Mouse (Mus musculus) heart, postnatal 0 days (tissue): ENCODE data around the gene Mmp2. TPM values are rescaled to one million over a fixed set of nuclear protein-coding genes. Genes with fewer than 3 reads are reported as not detected.

ENCODE experiments used
- ATAC-seq: fragments of 200-750 bp; cut with Nextera tagmentation; 2 replicates; pipeline ENCODE4 v1.8.0; 2017; ENCODE audit warnings: low read depth, moderate number of reproducible peaks, moderate library complexity; ENCODE audit not compliant: insufficient read depth
- DNase-seq: peaks from one replicate; pipeline ENCODE4 v3.0.0-alpha.2; 2016; ENCODE audit warnings: low spot score
- H3K27ac ChIP-seq: fragments of 300-500 bp; sonication (generic); 2 replicates; pipeline ENCODE4 v1.5.1; 2014; ENCODE audit warnings: low read depth, mild to moderate bottlenecking
- H3K27me3 ChIP-seq: fragments of 300-500 bp; sonication (generic); 2 replicates; pipeline ENCODE4 v1.6.1; 2014; ENCODE audit warnings: low read length, mixed read lengths; ENCODE audit not compliant: control insufficient read depth, insufficient read depth
- H3K36me3 ChIP-seq: fragments of 300-500 bp; sonication (generic); replicated peaks from 2 replicates; pipeline ENCODE4 v1.6.1; 2014; ENCODE audit warnings: low read length, mixed read lengths; ENCODE audit not compliant: control insufficient read depth, insufficient read depth
- H3K4me1 ChIP-seq: fragments of 300-500 bp; sonication (generic); 2 replicates; pipeline ENCODE4 v1.6.1; 2014; ENCODE audit warnings: antibody characterized with exemption; ENCODE audit not compliant: control insufficient read depth, insufficient read depth
- H3K4me2 ChIP-seq: fragments of 300-500 bp; sonication (generic); 2 replicates; pipeline ENCODE4 v1.6.1; 2014; ENCODE audit warnings: low read depth, mild to moderate bottlenecking, low read length, moderate library complexity
- H3K4me3 ChIP-seq: fragments of 300-500 bp; sonication (generic); 2 replicates; pipeline ENCODE4 v1.5.1; 2014; ENCODE audit warnings: low read depth, low read length
- H3K9ac ChIP-seq: fragments of 300-500 bp; sonication (generic); replicated peaks from 2 replicates; pipeline ENCODE4 v1.6.1; 2014; ENCODE audit warnings: low read depth, low read length, mixed read lengths
- H3K9me3 ChIP-seq: fragments of 300-500 bp; sonication (generic); replicated peaks from 2 replicates; pipeline ENCODE4 v1.6.1; 2016; ENCODE audit warnings: low read length; ENCODE audit not compliant: control insufficient read depth
- CTCF ChIP-seq: IDR thresholded peaks from 2 replicates; pipeline ENCODE4 v1.5.1; 2016; ENCODE audit warnings: antibody characterized with exemption, control low read depth, low read depth
- EP300 ChIP-seq: IDR thresholded peaks from 2 replicates; pipeline ENCODE4 v1.6.1; 2016; ENCODE audit warnings: antibody characterized with exemption, low read depth
- WGBS: fragments of 180-500 bp; shearing (Covaris S2); extraction: QIAGEN DNeasy Blood & Tissue Kit; methylation state at CpG from one replicate; pipeline ENCODE4 v1.1.7; 2014; 5-methylcytosine and 5-hydroxymethylcytosine counted together
- polyA plus RNA-seq: library from polyadenylated mRNA; unstranded; fragments of >200 nt; fragmentation: Nextera tagmentation; extraction: Ambion mirVana; gene quantifications from 2 replicates; pipeline ENCODE4 v1.2.1, GENCODE M21; 2015
- total RNA-seq: library from RNA; depleted of rRNA; stranded (reverse); fragments of >200 nt; gene quantifications from 2 replicates; pipeline ENCODE4 v1.2.3, GENCODE M21; 2014; ENCODE audit warnings: low replicate concordance

Gene Mmp2
- total and polyA plus RNA-seq, 2 experiments from 2014 or later = 83.6 to 113 TPM

DNA sequence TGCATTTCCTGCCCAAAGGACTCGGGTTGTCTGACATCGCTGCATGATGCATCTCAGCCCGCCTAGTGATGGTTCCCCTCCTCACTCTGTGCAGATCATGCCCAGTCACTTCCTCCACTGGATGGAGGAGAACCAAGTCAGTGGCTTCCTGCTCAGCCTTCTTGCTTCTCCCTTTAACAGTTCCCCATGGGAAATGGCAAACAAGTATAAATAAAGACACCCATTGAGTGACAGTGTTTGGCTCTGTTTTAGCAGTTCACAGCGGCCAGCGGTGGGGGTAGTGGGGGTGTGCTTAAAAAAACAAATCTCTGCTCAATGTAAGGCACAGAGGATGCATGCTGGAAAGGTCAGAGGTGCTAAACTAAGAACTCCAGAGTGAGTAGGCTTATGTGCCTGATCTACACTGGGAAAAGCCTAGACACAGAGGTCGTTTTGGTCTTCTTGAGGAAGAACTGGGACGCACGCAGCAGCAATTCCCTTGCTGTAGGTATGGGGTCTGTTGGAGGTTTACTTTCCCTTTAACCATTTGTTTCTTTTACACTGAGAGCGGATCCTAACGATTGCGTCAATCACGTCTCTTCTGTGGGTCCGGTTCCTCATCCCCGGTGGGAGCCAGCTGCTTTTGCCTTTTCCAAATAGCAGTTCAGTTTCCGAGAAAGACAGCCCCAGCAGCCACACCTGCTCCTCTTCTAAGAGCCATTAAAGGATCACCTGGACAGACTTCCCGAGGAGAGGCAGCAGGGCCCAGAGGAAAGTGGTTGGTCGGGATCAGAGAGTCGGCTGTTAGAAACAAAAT is 26.3 kb downstream of the Mmp2 start:
- no peaks in the 10 kb centered on the region for H3K9me3 ChIP-seq
- H3K27me3 ChIP-seq = peaks cover 16% of the 10 kb centered on the region
- DNase-seq (no peak), ATAC-seq (no peak)
- TF ChIP-seq CTCF (no peak), EP300 (no peak)
- H3K4me3 ChIP-seq = no peak overlapping the region
- H3K4me2 ChIP-seq = no peak overlapping the region
- WGBS = 64% methylated on average over 18 of the region's 18 CpGs
- no peak overlapping the region for H3K9ac ChIP-seq
- 0 out of 2 replicates have a peak, but pooled peaks cover 5% of the 10 kb centered on the region for H3K36me3 ChIP-seq
- H3K27ac ChIP-seq = no peak overlapping the region
- 0 out of 2 replicates have a peak, but pooled peaks cover 5% of the 10 kb centered on the region for H3K4me1 ChIP-seq

DNA sequence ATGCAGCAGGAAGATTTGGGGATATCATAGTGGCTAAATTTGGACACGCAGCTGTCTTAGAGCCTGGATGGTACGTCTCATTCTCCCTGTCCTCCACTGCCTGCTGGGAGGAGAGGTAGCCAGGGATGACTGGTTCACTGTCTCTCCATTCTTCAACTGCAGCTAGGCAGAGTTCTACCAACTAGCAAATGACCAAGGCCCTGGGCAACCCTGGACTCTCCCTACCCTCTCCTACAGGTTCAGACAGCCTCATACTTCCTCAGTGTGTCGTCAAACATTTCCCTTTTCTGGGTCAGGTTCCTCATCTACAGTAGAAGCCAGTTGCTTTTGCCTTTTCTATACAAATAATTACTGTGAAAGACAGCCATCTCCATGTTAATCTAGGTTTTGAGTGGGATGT is 27.6 kb downstream of the Mmp2 start:
- Histone ChIP-seq H3K27me3 (peaks cover 16% of the 10 kb centered on the region), H3K4me1 (0 out of 2 replicates have a peak, but pooled peaks cover 5% of the 10 kb centered on the region), H3K9me3 (no peaks in the 10 kb centered on the region), H3K4me3 (peak overlapping the region; percentile 60), H3K36me3 (0 out of 2 replicates have a peak, but pooled peaks cover 5% of the 10 kb centered on the region), H3K4me2 (peak overlapping the region; percentile 81), H3K27ac (no peak overlapping the region), H3K9ac (no peak overlapping the region)
- DNase-seq (no peak), ATAC-seq (no peak)
- TF ChIP-seq CTCF (no peak), EP300 (no peak)
- WGBS = 71% methylated on average over 3 of the region's 3 CpGs

DNA sequence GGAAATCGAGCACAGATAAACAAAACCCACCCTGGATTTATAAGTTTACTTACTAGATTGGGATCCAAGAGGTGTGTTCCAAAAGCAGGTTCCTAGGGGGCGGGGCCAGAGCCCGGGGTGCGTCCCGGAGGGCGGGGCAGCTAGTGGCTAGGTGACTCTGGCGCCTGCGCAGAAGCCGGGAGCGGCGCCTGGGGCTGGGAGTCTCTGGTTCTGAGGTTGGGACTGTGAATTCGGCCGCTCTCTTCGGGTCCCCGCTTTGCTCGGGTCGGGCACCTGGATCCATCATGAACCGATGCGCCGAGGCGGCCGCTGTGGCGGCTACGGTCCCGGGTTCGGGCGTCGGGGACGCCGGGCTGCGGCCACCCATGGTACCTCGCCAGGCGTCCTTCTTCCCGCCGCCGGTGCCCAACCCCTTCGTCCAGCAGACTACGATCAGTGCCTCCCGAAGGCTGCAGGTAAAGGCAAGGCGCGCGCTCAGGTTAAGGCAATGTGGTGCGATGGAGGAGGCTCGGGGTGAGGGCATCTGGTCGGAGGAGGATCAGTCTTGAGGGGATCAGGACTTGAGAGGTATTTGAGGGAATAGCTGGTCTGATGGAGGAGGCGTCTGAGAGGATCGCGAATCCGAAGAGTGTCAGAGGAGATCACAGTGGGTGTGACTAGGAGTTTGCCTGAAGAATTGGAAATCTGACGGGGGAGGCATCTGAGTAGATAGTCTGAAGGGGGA is 28.2 kb downstream of the Mmp2 start, which contains the start of gene Lpcat2:
TSS of gene Lpcat2 (plus strand) at position 169 of the 724 bp plus-strand sequence.
- 3% methylated on average over 49 of the region's 50 CpGs for WGBS

GRCm38 (mm10) chr8:92856273-92856986 is 29.3 kb downstream of the Mmp2 start:
- DNase-seq (no peak), ATAC-seq (no peak)
- H3K9ac ChIP-seq = no peak overlapping the region
- peaks cover 16% of the 10 kb centered on the region for H3K27me3 ChIP-seq
- peak overlapping the region; percentile 60; the same call in 1 of the 2 replicates for H3K4me3 ChIP-seq
- peak overlapping the region; percentile 81; the same call in 1 of the 2 replicates for H3K4me2 ChIP-seq
- H3K27ac ChIP-seq = no peak overlapping the region
- H3K9me3 ChIP-seq = no peaks in the 10 kb centered on the region
- TF ChIP-seq CTCF (no peak), EP300 (no peak)
- 0 out of 2 replicates have a peak, but pooled peaks cover 5% of the 10 kb centered on the region for H3K4me1 ChIP-seq
- WGBS = 67% methylated on average over 7 of the region's 7 CpGs
- 0 out of 2 replicates have a peak, but pooled peaks cover 5% of the 10 kb centered on the region for H3K36me3 ChIP-seq

More for the DNA sequence above, 28.2 kb downstream of the Mmp2 start, which contains the start of gene Lpcat2:
- no peak within 1 kb of the TSS for H3K27ac ChIP-seq
- ATAC-seq (peak; percentile 47; the same call in 1 of the 2 replicates), DNase-seq (peak; percentile 31)
- no peak for TF ChIP-seq CTCF
- peaks cover 16% of the 10 kb centered on the region for H3K27me3 ChIP-seq
- peak within 1 kb of the TSS; percentile 60 for H3K4me3 ChIP-seq
- H3K9ac ChIP-seq = peak within 1 kb of the TSS; percentile 30; the same call in 1 of the 2 replicates
- H3K4me2 ChIP-seq = peak within 1 kb of the TSS; percentile 81
- 0 out of 2 replicates have a peak, but pooled peaks cover 5% of the 10 kb centered on the region for H3K4me1 ChIP-seq
- no peaks in the 10 kb centered on the region for H3K9me3 ChIP-seq
- 0 out of 2 replicates have a peak, but pooled peaks cover 5% of the 10 kb centered on the region for H3K36me3 ChIP-seq

DNA sequence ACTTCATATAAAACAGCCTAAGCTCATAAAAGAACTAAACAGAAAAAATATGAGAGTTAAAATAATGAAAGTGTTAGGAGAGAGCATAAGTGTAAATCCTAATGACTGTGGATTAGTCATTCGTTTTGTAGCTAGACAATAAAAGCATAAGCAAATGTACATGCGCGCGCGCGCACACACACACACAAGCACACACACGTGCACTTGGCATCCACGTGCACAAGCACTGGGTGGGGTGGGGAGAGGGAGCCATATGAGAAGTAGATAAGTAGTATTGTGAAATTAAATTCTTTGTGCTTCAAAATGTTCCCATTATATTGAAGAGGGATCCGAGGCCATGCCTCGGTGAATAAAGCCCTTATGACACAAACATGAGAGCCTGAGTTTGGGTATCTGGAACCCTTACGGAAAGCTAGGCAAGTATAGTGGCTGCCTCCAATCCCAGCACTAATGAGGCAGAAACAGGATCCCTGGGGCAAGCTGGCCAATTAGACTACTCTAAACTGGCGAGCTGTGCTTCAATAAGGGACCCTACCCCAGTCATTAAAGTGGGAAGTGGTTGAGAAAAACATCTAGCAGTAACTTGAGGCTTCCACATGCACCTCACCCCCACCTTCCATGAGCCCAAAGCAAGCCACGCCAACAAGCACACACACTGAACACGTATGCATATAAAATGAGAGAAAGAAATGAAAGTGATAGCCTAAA is 31.5 kb downstream of the Mmp2 start:
- TF ChIP-seq EP300 = no peak
- TF ChIP-seq CTCF = no peak
- Histone ChIP-seq H3K4me1 (0 out of 2 replicates have a peak, but pooled peaks cover 5% of the 10 kb centered on the region), H3K4me2 (no peak overlapping the region), H3K27me3 (peaks cover 13% of the 10 kb centered on the region), H3K9ac (no peak overlapping the region), H3K4me3 (no peak overlapping the region), H3K9me3 (no peaks in the 10 kb centered on the region), H3K36me3 (no peaks in the 10 kb centered on the region), H3K27ac (no peak overlapping the region)
- WGBS = 87% methylated on average over 14 of the region's 14 CpGs
- DNase-seq = no peak
- ATAC-seq = no peak
